Mouse (Mus musculus): Measurements from ENCODE around the gene Ccdc134. TPM values are rescaled to one million over a fixed set of nuclear protein-coding genes. Genes with fewer than 3 reads are reported as not detected.
"Not testable (repeated sequence)": the region's sequence is repeated elsewhere in the genome, so short reads cannot be mapped to it uniquely, and the experiment has no call there.

The Ccdc134 gene
- polyA plus RNA-seq, 1 experiment from 2014 or later, result 11.7 TPM

DNA sequence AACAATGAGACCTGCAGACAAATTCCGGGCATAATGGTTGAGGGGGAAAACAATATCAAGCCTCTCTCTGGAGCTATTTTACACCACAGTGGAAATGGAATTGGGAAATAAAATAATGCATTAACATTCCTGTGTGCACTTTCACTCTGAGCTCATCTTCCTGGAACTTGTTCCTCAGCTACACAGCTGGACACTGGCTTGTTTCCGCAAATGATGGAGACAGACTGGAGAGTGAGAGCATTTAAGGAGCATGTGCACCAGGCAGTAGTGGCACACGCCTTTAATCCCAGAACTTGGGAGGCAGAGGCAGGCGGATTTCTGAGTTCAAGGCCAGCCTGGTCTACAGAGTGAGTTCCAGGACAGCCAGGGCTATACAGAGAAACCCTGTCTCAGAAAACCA, 1.0 kb upstream of the Ccdc134 start:
- Histone ChIP-seq H3K4me1 (ENCODE audit: control insufficient read depth, insufficient read depth, low read length) (peaks cover 14% of the 10 kb centered on the region), H3K4me2 (ENCODE audit: low read depth, low read length) (peak overlapping the region; percentile 99; the same call in 1 of the 2 replicates)
- H3K27me3 ChIP-seq (ENCODE audit: control insufficient read depth, insufficient read depth, low read length); H3K4me3 ChIP-seq (ENCODE audit: low read length); H3K27ac ChIP-seq (ENCODE audit: low read length); H3K9ac ChIP-seq (ENCODE audit: low read length); H3K36me3 ChIP-seq (ENCODE audit: control insufficient read depth, insufficient read depth); ATAC-seq (replicated peaks; ENCODE audit: extremely low read depth, insufficient read depth, low FRiP score); H3K9me3 ChIP-seq (replicated peaks; ENCODE audit: control insufficient read depth, low read length): not testable (repeated sequence)
- WGBS, result 81% methylated on average over 4 of the region's 4 CpGs

DNA sequence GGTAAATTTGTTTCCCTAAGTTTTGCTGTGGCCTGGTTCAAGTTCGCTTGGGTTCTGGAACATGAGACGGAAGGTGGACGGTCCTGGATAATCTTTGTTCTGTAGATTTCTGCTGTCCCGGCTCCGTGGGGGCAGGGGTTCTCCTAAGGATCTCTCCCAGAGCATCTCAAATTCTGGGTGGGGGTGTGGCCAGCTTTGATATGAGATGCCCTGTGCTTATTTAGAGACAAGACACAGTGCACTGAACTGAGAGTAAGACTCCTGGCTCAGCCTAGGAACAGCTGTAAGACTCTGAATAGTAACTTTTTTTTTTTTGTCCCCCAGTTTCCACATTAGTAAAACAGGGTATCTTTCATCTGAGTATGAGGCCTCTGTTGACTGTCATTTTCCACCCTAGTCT, 676 bp downstream of the Ccdc134 start:
- Histone ChIP-seq H3K4me2 (ENCODE audit: low read depth, low read length) (peak overlapping the region; percentile 99), H3K9ac (ENCODE audit: low read length) (peak overlapping the region; percentile 94), H3K9me3 (replicated peaks; ENCODE audit: control insufficient read depth, low read length) (no peaks in the 10 kb centered on the region), H3K36me3 (ENCODE audit: control insufficient read depth, insufficient read depth) (no peaks in the 10 kb centered on the region), H3K4me3 (ENCODE audit: low read length) (peak overlapping the region; percentile 93), H3K4me1 (ENCODE audit: control insufficient read depth, insufficient read depth, low read length) (peaks cover 14% of the 10 kb centered on the region), H3K27me3 (ENCODE audit: control insufficient read depth, insufficient read depth, low read length) (peaks cover 4% of the 10 kb centered on the region; the same call in 1 of the 2 replicates), H3K27ac (ENCODE audit: low read length) (peak overlapping the region; percentile 77)
- 1% methylated on average over 5 of the region's 5 CpGs for WGBS
- no peak for ATAC-seq (replicated peaks; ENCODE audit: extremely low read depth, insufficient read depth, low FRiP score)

DNA sequence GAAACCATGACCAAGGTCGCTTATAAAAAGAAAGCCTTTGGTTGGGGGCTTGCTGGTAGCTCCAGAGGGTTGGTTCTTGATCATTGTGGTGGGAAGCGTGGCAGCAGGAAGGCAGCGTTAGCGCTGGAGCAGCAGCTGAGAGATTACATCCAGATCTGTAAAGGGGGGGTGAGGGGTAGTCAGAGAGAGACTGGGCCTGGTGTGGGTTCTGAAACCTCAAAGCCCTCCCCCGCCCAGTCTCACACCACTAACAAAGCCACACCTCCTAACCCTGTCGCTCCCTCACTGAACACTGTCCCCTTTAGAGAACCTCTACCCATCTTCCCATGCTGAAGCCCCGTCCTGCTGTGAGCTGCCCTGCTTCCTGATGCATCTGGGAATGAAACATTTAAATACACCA, 2.9 kb downstream of the Ccdc134 start:
- WGBS, result 67% methylated on average over 7 of the region's 7 CpGs
- no peaks in the 10 kb centered on the region for H3K9me3 ChIP-seq (replicated peaks; ENCODE audit: control insufficient read depth, low read length)
- no peak overlapping the region for H3K4me2 ChIP-seq (ENCODE audit: low read depth, low read length)
- H3K4me3 ChIP-seq (ENCODE audit: low read length), result no peak overlapping the region
- H3K27me3 ChIP-seq (ENCODE audit: control insufficient read depth, insufficient read depth, low read length), result peaks cover 2% of the 10 kb centered on the region; the same call in 1 of the 2 replicates
- no peaks in the 10 kb centered on the region for H3K36me3 ChIP-seq (ENCODE audit: control insufficient read depth, insufficient read depth)
- H3K27ac ChIP-seq (ENCODE audit: low read length), result no peak overlapping the region
- no peak overlapping the region for H3K9ac ChIP-seq (ENCODE audit: low read length)
- peaks cover 14% of the 10 kb centered on the region for H3K4me1 ChIP-seq (ENCODE audit: control insufficient read depth, insufficient read depth, low read length)
- ATAC-seq (replicated peaks; ENCODE audit: extremely low read depth, insufficient read depth, low FRiP score), result no peak

DNA sequence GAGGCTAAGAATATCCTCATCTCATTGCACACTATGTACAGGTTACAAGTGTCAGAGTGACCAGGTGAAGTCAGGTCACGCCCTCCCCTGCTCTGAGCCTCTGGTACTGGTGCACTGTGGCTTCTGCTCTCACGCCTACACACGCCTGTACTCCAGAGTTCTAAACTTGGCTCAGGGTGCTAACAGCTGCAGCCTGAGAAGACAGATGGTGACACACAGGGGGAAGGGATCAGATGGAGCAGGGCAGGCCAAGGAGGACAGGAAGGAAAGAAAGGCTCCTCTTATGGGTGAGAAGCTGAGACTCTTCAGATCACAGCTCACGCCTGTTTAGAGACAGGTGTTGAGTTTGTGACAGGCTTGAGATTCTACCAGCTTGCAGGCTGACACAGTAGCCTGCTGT, 7.7 kb downstream of the Ccdc134 start:
- Histone ChIP-seq H3K9ac (ENCODE audit: low read length) (no peak overlapping the region), H3K36me3 (ENCODE audit: control insufficient read depth, insufficient read depth) (no peaks in the 10 kb centered on the region), H3K4me3 (ENCODE audit: low read length) (no peak overlapping the region), H3K4me2 (ENCODE audit: low read depth, low read length) (no peak overlapping the region), H3K27ac (ENCODE audit: low read length) (no peak overlapping the region), H3K4me1 (ENCODE audit: control insufficient read depth, insufficient read depth, low read length) (peaks cover 4% of the 10 kb centered on the region; the same call in 1 of the 2 replicates), H3K9me3 (replicated peaks; ENCODE audit: control insufficient read depth, low read length) (no peaks in the 10 kb centered on the region), H3K27me3 (ENCODE audit: control insufficient read depth, insufficient read depth, low read length) (no peaks in the 10 kb centered on the region)
- ATAC-seq (replicated peaks; ENCODE audit: extremely low read depth, insufficient read depth, low FRiP score), result peak; percentile 56; the same call in 1 of the 2 replicates
- 50% methylated on average over 4 of the region's 4 CpGs for WGBS

DNA sequence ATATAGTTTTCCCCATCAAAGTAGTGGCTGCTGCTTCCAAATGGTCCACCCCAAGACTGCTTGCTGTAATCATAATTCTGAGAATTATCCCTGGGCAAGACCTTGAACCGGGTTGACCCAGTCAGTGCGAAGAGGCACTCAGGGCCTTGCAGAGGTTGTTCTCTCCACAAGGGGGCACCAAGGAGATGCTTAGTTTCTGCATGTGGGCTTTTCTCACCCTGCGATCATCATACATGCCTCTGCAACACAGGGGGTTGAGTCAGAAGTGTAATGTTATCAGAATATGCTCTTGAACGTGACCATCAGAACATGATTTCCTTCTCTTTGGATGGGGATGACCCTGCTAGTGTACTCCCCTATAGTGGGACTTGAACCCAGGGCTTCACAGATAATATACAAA, 10.8 kb downstream of the Ccdc134 start:
- ATAC-seq (replicated peaks; ENCODE audit: extremely low read depth, insufficient read depth, low FRiP score), result no peak

DNA sequence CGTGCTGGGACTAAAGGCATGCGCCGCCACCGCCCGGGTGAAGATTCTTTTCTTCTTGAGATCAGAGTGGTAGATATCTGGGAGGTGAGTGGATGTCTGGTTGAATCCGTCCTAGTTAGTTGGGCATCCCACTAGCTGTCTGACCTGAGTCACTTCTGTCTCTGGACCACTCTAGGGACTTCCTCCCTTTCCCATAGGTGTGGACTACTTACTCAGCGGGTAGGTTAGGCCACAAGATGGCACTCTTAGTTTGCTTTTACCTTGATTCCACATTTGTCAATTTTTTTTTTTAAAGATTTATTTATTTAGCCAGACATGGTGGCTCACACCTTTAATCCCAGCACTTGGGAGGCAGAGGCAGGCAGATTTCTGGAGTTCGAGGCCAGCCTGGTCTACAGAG, 11.5 kb downstream of the Ccdc134 start:
- H3K27me3 ChIP-seq (ENCODE audit: control insufficient read depth, insufficient read depth, low read length), result no peaks in the 10 kb centered on the region
- no peak for ATAC-seq (replicated peaks; ENCODE audit: extremely low read depth, insufficient read depth, low FRiP score)
- peaks cover 16% of the 10 kb centered on the region for H3K4me1 ChIP-seq (ENCODE audit: control insufficient read depth, insufficient read depth, low read length)
- no peak overlapping the region for H3K9ac ChIP-seq (ENCODE audit: low read length)
- no peak overlapping the region for H3K4me2 ChIP-seq (ENCODE audit: low read depth, low read length)
- H3K27ac ChIP-seq (ENCODE audit: low read length), result no peak overlapping the region
- 88% methylated on average over 8 of the region's 8 CpGs for WGBS
- H3K36me3 ChIP-seq (ENCODE audit: control insufficient read depth, insufficient read depth), result no peaks in the 10 kb centered on the region
- H3K4me3 ChIP-seq (ENCODE audit: low read length), result no peak overlapping the region
- no peaks in the 10 kb centered on the region for H3K9me3 ChIP-seq (replicated peaks; ENCODE audit: control insufficient read depth, low read length)

More for the DNA sequence above, 10.8 kb downstream of the Ccdc134 start:
- peaks cover 16% of the 10 kb centered on the region for H3K4me1 ChIP-seq (ENCODE audit: control insufficient read depth, insufficient read depth, low read length)
- no peak overlapping the region for H3K4me2 ChIP-seq (ENCODE audit: low read depth, low read length)
- H3K27me3 ChIP-seq (ENCODE audit: control insufficient read depth, insufficient read depth, low read length), result no peaks in the 10 kb centered on the region
- H3K36me3 ChIP-seq (ENCODE audit: control insufficient read depth, insufficient read depth), result no peaks in the 10 kb centered on the region
- H3K27ac ChIP-seq (ENCODE audit: low read length), result no peak overlapping the region
- no peak overlapping the region for H3K4me3 ChIP-seq (ENCODE audit: low read length)
- H3K9me3 ChIP-seq (replicated peaks; ENCODE audit: control insufficient read depth, low read length), result no peaks in the 10 kb centered on the region
- WGBS, result 49% methylated on average over 4 of the region's 4 CpGs
- no peak overlapping the region for H3K9ac ChIP-seq (ENCODE audit: low read length)

DNA sequence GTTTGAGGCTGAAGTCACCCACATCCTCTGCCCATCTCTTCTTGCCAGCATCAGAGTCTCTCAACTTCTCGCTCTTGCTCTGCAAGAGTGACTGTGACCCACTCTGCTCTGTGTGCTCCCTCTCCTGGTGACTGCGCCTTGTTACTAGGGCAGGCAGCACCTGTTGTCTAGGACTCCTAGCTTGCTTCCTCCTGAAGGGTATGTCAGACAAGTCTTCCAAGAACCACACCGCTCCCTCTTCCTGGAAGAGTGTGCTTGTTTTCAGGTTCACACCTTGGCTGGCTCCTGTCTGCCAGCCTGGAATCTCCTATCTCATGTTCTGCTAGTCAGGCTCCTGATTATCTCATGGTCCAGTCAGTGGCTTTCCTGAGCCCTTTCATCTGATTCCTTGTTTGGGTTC, 12.6 kb downstream of the Ccdc134 start:
- no peak; the same call in 1 of the 2 replicates for ATAC-seq (replicated peaks; ENCODE audit: extremely low read depth, insufficient read depth, low FRiP score)
- peaks cover 17% of the 10 kb centered on the region for H3K4me1 ChIP-seq (ENCODE audit: control insufficient read depth, insufficient read depth, low read length)
- WGBS, result 57% methylated on average over 3 of the region's 3 CpGs
- no peaks in the 10 kb centered on the region for H3K27me3 ChIP-seq (ENCODE audit: control insufficient read depth, insufficient read depth, low read length)
- H3K4me2 ChIP-seq (ENCODE audit: low read depth, low read length), result no peak overlapping the region
- H3K9me3 ChIP-seq (replicated peaks; ENCODE audit: control insufficient read depth, low read length), result no peaks in the 10 kb centered on the region
- H3K36me3 ChIP-seq (ENCODE audit: control insufficient read depth, insufficient read depth), result no peaks in the 10 kb centered on the region
- H3K9ac ChIP-seq (ENCODE audit: low read length), result peak overlapping the region; percentile 34; the same call in 1 of the 2 replicates
- no peak overlapping the region for H3K27ac ChIP-seq (ENCODE audit: low read length)
- H3K4me3 ChIP-seq (ENCODE audit: low read length), result no peak overlapping the region

DNA sequence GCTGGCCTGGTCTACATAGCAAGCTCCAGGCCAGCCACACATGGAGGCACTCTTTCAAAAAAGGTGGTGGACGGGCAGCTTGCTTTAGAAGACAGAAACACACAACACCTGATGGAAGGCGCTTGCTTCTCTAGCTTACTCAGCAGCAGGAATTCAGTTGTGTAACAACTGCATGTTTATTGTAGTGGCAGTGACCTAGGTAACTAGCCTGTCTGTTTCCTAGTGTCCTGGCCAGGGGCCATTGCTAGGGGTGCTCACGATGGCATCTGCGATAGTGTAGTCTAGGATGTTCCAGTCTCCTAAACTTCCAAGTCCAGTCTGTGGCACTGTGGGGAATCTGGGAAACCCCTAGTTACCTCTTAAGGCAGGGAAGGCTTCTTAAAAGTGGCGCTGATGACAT, 16.4 kb downstream of the Ccdc134 start:
- H3K4me1 ChIP-seq (ENCODE audit: control insufficient read depth, insufficient read depth, low read length), result peaks cover 38% of the 10 kb centered on the region
- 75% methylated on average over 5 of the region's 5 CpGs for WGBS

DNA sequence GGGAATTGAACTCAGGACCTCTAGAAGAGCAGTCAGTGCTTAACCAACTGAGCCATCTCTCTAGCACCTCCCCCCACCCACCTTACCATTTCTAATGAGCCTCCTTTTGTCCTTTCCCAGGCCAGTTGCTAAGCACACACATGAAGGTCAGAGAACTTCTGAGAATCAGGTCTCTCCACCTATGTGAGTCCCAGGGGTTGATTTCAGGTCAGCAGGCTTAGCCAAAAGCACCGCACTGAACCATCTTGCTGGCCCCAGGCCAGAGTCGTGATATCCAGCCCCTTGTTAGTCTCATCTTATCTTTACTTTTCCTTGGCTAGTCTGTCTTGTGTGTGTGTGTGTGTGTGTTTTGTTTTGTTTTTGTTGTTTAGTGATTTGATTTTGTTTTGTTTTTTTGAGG, 17.7 kb downstream of the Ccdc134 start:
- WGBS, result 28% methylated on average over 2 of the region's 2 CpGs
- no peak for ATAC-seq (replicated peaks; ENCODE audit: extremely low read depth, insufficient read depth, low FRiP score)

More for the DNA sequence above, 16.4 kb downstream of the Ccdc134 start:
- no peak for ATAC-seq (replicated peaks; ENCODE audit: extremely low read depth, insufficient read depth, low FRiP score)
- Histone ChIP-seq H3K4me2 (ENCODE audit: low read depth, low read length) (no peak overlapping the region), H3K9me3 (replicated peaks; ENCODE audit: control insufficient read depth, low read length) (no peaks in the 10 kb centered on the region), H3K27ac (ENCODE audit: low read length) (no peak overlapping the region), H3K4me3 (ENCODE audit: low read length) (no peak overlapping the region), H3K36me3 (ENCODE audit: control insufficient read depth, insufficient read depth) (no peaks in the 10 kb centered on the region), H3K9ac (ENCODE audit: low read length) (no peak overlapping the region), H3K27me3 (ENCODE audit: control insufficient read depth, insufficient read depth, low read length) (no peaks in the 10 kb centered on the region)

More for the DNA sequence above, 17.7 kb downstream of the Ccdc134 start:
- H3K4me3 ChIP-seq (ENCODE audit: low read length), result no peak overlapping the region
- H3K27ac ChIP-seq (ENCODE audit: low read length), result peak overlapping the region; percentile 92
- H3K4me1 ChIP-seq (ENCODE audit: control insufficient read depth, insufficient read depth, low read length), result peaks cover 36% of the 10 kb centered on the region
- no peaks in the 10 kb centered on the region for H3K36me3 ChIP-seq (ENCODE audit: control insufficient read depth, insufficient read depth)
- no peaks in the 10 kb centered on the region for H3K9me3 ChIP-seq (replicated peaks; ENCODE audit: control insufficient read depth, low read length)
- H3K4me2 ChIP-seq (ENCODE audit: low read depth, low read length), result no peak overlapping the region
- H3K27me3 ChIP-seq (ENCODE audit: control insufficient read depth, insufficient read depth, low read length), result no peaks in the 10 kb centered on the region
- no peak overlapping the region for H3K9ac ChIP-seq (ENCODE audit: low read length)

Measured in heart, embryonic 16.5 days (tissue).